Mouse (Mus musculus) midbrain, embryonic 13.5 days (tissue): ENCODE results near the gene Etnk2. TPM values are rescaled to one million over a fixed set of nuclear protein-coding genes. Genes with fewer than 3 reads are reported as not detected.
A peak's percentile ranks its signal among the peaks of the same experiment; 100 is the strongest.
"Not testable (repeated sequence)": the region's sequence is repeated elsewhere in the genome, so short reads cannot be mapped to it uniquely, and the experiment has no call there.

ENCODE experiments used
- ATAC-seq: fragments of 200-750 bp; cut with Nextera tagmentation; 2 replicates; pipeline ENCODE4 v1.8.0; 2017; ENCODE audit warnings: mild to moderate bottlenecking, moderate TSS enrichment, moderate library complexity
- H3K27ac ChIP-seq: fragments of 300-500 bp; sonication (generic); 2 replicates; pipeline ENCODE4 v1.5.1; 2015; ENCODE audit warnings: inconsistent platforms, mild to moderate bottlenecking, moderate library complexity
- H3K27me3 ChIP-seq: fragments of 300-500 bp; sonication (generic); 2 replicates; pipeline ENCODE4 v1.6.1; 2015; ENCODE audit warnings: mild to moderate bottlenecking, inconsistent platforms
- H3K36me3 ChIP-seq: fragments of 300-500 bp; sonication (generic); 2 replicates; pipeline ENCODE4 v1.6.1; 2015; ENCODE audit warnings: mild to moderate bottlenecking, inconsistent platforms
- H3K4me1 ChIP-seq: fragments of 300-500 bp; sonication (generic); replicated peaks from 2 replicates; pipeline ENCODE4 v1.6.1; 2015; ENCODE audit warnings: inconsistent platforms
- H3K4me2 ChIP-seq: fragments of 300-500 bp; sonication (generic); replicated peaks from 2 replicates; pipeline ENCODE4 v1.6.1; 2015; ENCODE audit warnings: moderate library complexity, mild to moderate bottlenecking, inconsistent platforms
- H3K4me3 ChIP-seq: fragments of 300-500 bp; sonication (generic); replicated peaks from 2 replicates; pipeline ENCODE4 v1.5.1; 2015; ENCODE audit warnings: mild to moderate bottlenecking, inconsistent platforms
- H3K9ac ChIP-seq: fragments of 300-500 bp; sonication (generic); replicated peaks from 2 replicates; pipeline ENCODE4 v1.6.1; 2015; ENCODE audit warnings: mild to moderate bottlenecking, inconsistent platforms
- H3K9me3 ChIP-seq: fragments of 300-500 bp; sonication (generic); 2 replicates; pipeline ENCODE4 v1.6.1; 2016; ENCODE audit warnings: mild to moderate bottlenecking, inconsistent platforms
- WGBS: fragments of 180-500 bp; shearing (Covaris S2); methylation state at CpG from one replicate; pipeline ENCODE4 v1.1.7; 2015; 5-methylcytosine and 5-hydroxymethylcytosine counted together
- polyA plus RNA-seq: library from polyadenylated mRNA; unstranded; fragments of >200 nt; fragmentation: Nextera tagmentation; extraction: Ambion mirVana; gene quantifications from 2 replicates; pipeline ENCODE4 v1.2.1, GENCODE M21; 2015

The Etnk2 gene
- polyA plus RNA-seq, 1 experiment from 2014 or later: 7.6 TPM

- H3K9ac ChIP-seq: peak overlapping the region; percentile 63; the same call in 1 of the 2 replicates
Measured at GRCm38 (mm10) chr1:133329638-133329964, 33.8 kb upstream of the Etnk2 start.

GRCm38 (mm10) chr1:133331142-133331541 is 32.2 kb upstream of the Etnk2 start:
- WGBS: 27% methylated on average over 3 of the region's 3 CpGs
- peak; percentile 86 for ATAC-seq
- 0 out of 2 replicates have a peak overlapping the region, but pooled peaks have one; percentile 7 for H3K4me2 ChIP-seq

More at GRCm38 (mm10) chr1:133329638-133329964, 33.8 kb upstream of the Etnk2 start:
- no peaks in the 10 kb centered on the region; the same call in 1 of the 2 replicates for H3K9me3 ChIP-seq
- no peak for ATAC-seq
- 21% methylated on average over 7 of the region's 7 CpGs for WGBS
- H3K36me3 ChIP-seq: no peaks in the 10 kb centered on the region
- no peak overlapping the region for H3K27ac ChIP-seq
- peaks cover 34% of the 10 kb centered on the region for H3K4me1 ChIP-seq
- peak overlapping the region; percentile 60 for H3K4me2 ChIP-seq
- H3K27me3 ChIP-seq: peaks cover 20% of the 10 kb centered on the region; the same call in 1 of the 2 replicates
- peak overlapping the region; percentile 33 for H3K4me3 ChIP-seq

GRCm38 (mm10) chr1:133332656-133333430 is 30.5 kb upstream of the Etnk2 start:
- Histone ChIP-seq H3K9ac (no peak overlapping the region), H3K36me3 (no peaks in the 10 kb centered on the region), H3K9me3 (no peaks in the 10 kb centered on the region; the same call in 1 of the 2 replicates), H3K4me2 (no peak overlapping the region), H3K4me1 (peaks cover 34% of the 10 kb centered on the region), H3K27ac (no peak overlapping the region), H3K4me3 (no peak overlapping the region), H3K27me3 (peaks cover 16% of the 10 kb centered on the region; the same call in 1 of the 2 replicates)
- no peak for ATAC-seq
- 91% methylated on average over 11 of the region's 11 CpGs for WGBS

More at GRCm38 (mm10) chr1:133331142-133331541, 32.2 kb upstream of the Etnk2 start:
- Histone ChIP-seq H3K9me3 (no peaks in the 10 kb centered on the region; the same call in 1 of the 2 replicates), H3K27ac (peak overlapping the region; percentile 65), H3K9ac (no peak overlapping the region), H3K4me1 (peaks cover 34% of the 10 kb centered on the region), H3K4me3 (no peak overlapping the region), H3K27me3 (peaks cover 16% of the 10 kb centered on the region; the same call in 1 of the 2 replicates), H3K36me3 (no peaks in the 10 kb centered on the region)

GRCm38 (mm10) chr1:133333937-133334336 is 29.4 kb upstream of the Etnk2 start:
- Histone ChIP-seq H3K4me2 (no peak overlapping the region), H3K27me3 (peaks cover 14% of the 10 kb centered on the region; the same call in 1 of the 2 replicates), H3K9ac (no peak overlapping the region), H3K4me3 (no peak overlapping the region), H3K9me3 (no peaks in the 10 kb centered on the region; the same call in 1 of the 2 replicates), H3K27ac (no peak overlapping the region), H3K36me3 (no peaks in the 10 kb centered on the region), H3K4me1 (peaks cover 24% of the 10 kb centered on the region)
- 34% methylated on average over 6 of the region's 6 CpGs for WGBS
- no peak for ATAC-seq

GRCm38 (mm10) chr1:133340403-133340802 is 23.0 kb upstream of the Etnk2 start:
- not testable (repeated sequence) for H3K9me3 ChIP-seq, H3K27ac ChIP-seq, H3K36me3 ChIP-seq, H3K4me2 ChIP-seq, H3K4me1 ChIP-seq, ATAC-seq, H3K4me3 ChIP-seq, H3K9ac ChIP-seq, H3K27me3 ChIP-seq
- 55% methylated on average over 1 of the region's 1 CpGs for WGBS

- ATAC-seq: no peak
- Histone ChIP-seq H3K4me1 (no peaks in the 10 kb centered on the region), H3K27ac (no peak overlapping the region), H3K9ac (no peak overlapping the region), H3K36me3 (no peaks in the 10 kb centered on the region), H3K4me3 (no peak overlapping the region), H3K27me3 (no peaks in the 10 kb centered on the region), H3K4me2 (no peak overlapping the region), H3K9me3 (no peaks in the 10 kb centered on the region)
- 94% methylated on average over 2 of the region's 2 CpGs for WGBS
Measured at GRCm38 (mm10) chr1:133344357-133344756, 19.0 kb upstream of the Etnk2 start.

- 90% methylated on average over 9 of the region's 9 CpGs for WGBS
- H3K9me3 ChIP-seq: no peaks in the 10 kb centered on the region
- no peak overlapping the region for H3K9ac ChIP-seq
- H3K4me2 ChIP-seq: no peak overlapping the region
- no peak overlapping the region for H3K4me3 ChIP-seq
- 0 out of 2 replicates have a peak, but pooled peaks cover 3% of the 10 kb centered on the region for H3K27me3 ChIP-seq
- ATAC-seq: no peak
- peaks cover 5% of the 10 kb centered on the region for H3K4me1 ChIP-seq
- no peaks in the 10 kb centered on the region for H3K36me3 ChIP-seq
- H3K27ac ChIP-seq: no peak overlapping the region
Measured at GRCm38 (mm10) chr1:133346531-133346930, 16.8 kb upstream of the Etnk2 start.

- WGBS: 83% methylated on average over 3 of the region's 3 CpGs
- Histone ChIP-seq H3K36me3 (no peaks in the 10 kb centered on the region), H3K4me3 (no peak overlapping the region), H3K27me3 (peaks cover 5% of the 10 kb centered on the region), H3K4me1 (peaks cover 12% of the 10 kb centered on the region), H3K27ac (no peak overlapping the region), H3K4me2 (no peak overlapping the region), H3K9ac (no peak overlapping the region), H3K9me3 (no peaks in the 10 kb centered on the region)
- ATAC-seq: no peak
Measured at GRCm38 (mm10) chr1:133347226-133347625, 16.1 kb upstream of the Etnk2 start.

GRCm38 (mm10) chr1:133347693-133348520 is 15.5 kb upstream of the Etnk2 start:
- no peak overlapping the region for H3K9ac ChIP-seq
- H3K36me3 ChIP-seq: no peaks in the 10 kb centered on the region
- peaks cover 10% of the 10 kb centered on the region for H3K27me3 ChIP-seq
- H3K9me3 ChIP-seq: no peaks in the 10 kb centered on the region
- peaks cover 14% of the 10 kb centered on the region for H3K4me1 ChIP-seq
- H3K4me3 ChIP-seq: no peak overlapping the region
- no peak overlapping the region for H3K27ac ChIP-seq
- 81% methylated on average over 11 of the region's 11 CpGs for WGBS
- ATAC-seq: no peak
- no peak overlapping the region for H3K4me2 ChIP-seq

- H3K4me2 ChIP-seq: no peak within 1 kb of the TSS
- no peaks in the 10 kb centered on the region for H3K36me3 ChIP-seq
- peaks cover 10% of the 10 kb centered on the region for H3K27me3 ChIP-seq
- no peak within 1 kb of the TSS for H3K4me3 ChIP-seq
- no peaks in the 10 kb centered on the region for H3K9me3 ChIP-seq
- no peak for ATAC-seq
- no peak within 1 kb of the TSS for H3K27ac ChIP-seq
- H3K9ac ChIP-seq: no peak within 1 kb of the TSS
- WGBS: 88% methylated on average over 1 of the region's 1 CpGs
- H3K4me1 ChIP-seq: peaks cover 14% of the 10 kb centered on the region
Measured at GRCm38 (mm10) chr1:133350210-133350609, 13.2 kb upstream of the Etnk2 start, which contains the start of gene Ren1. Ren1 (plus strand) TSS chr1:133350510.

GRCm38 (mm10) chr1:133351762-133352161 is 11.6 kb upstream of the Etnk2 start:
- 36% methylated on average over 9 of the region's 9 CpGs for WGBS
- H3K27ac ChIP-seq: no peak overlapping the region

GRCm38 (mm10) chr1:133353371-133353809 is 10.0 kb upstream of the Etnk2 start:
- Histone ChIP-seq H3K36me3 (no peaks in the 10 kb centered on the region), H3K4me3 (no peak overlapping the region), H3K4me1 (peaks cover 19% of the 10 kb centered on the region), H3K9ac (no peak overlapping the region), H3K27me3 (peaks cover 12% of the 10 kb centered on the region), H3K4me2 (no peak overlapping the region), H3K27ac (no peak overlapping the region), H3K9me3 (no peaks in the 10 kb centered on the region)
- 55% methylated on average over 12 of the region's 12 CpGs for whole genome bisulfite sequencing
- peak; percentile 70 for ATAC-seq

More at GRCm38 (mm10) chr1:133351762-133352161, 11.6 kb upstream of the Etnk2 start:
- Histone ChIP-seq H3K4me2 (no peak overlapping the region), H3K9me3 (no peaks in the 10 kb centered on the region), H3K9ac (0 out of 2 replicates have a peak overlapping the region, but pooled peaks have one; percentile 12), H3K4me1 (peaks cover 18% of the 10 kb centered on the region), H3K4me3 (no peak overlapping the region), H3K36me3 (no peaks in the 10 kb centered on the region), H3K27me3 (peaks cover 12% of the 10 kb centered on the region)
- no peak for ATAC-seq
